Mouse (Mus musculus): ENCODE data around the gene Olfr750. TPM values are rescaled to one million over a fixed set of nuclear protein-coding genes. Genes with fewer than 3 reads are reported as not detected.

Gene Olfr750
- not detected in 2 replicates for polyA plus RNA-seq (2015; fragmentation: Nextera tagmentation; extraction: Ambion mirVana)

DNA sequence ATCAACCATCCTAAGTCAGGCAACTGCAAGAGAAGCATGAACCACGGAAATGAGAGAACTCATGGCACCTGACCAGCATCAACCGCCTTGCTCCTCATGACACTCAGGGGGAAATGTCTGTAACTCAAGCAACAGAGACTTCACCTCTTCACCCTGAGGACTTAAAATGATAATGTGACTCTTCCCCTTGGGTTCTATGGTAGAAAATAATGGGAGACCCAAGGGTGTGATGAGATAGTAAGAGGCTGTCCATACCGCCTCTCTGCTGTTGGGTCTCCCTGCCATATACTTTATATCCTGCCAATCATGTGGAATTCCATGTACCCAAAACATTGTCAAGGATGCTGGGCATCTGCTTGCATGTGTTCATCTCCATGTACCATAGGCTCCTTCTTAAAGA, at the start of gene Olfr750:
TSS of gene Olfr750 (minus strand) at position 101 of the 400 bp plus-strand sequence.
- WGBS (ENCODE audit: insufficient replicate concordance) = 62% methylated on average over 3 of the region's 3 CpGs
- Histone ChIP-seq H3K36me3 (ENCODE audit: control insufficient read depth, insufficient read depth) (no peaks in the 10 kb centered on the region), H3K27ac (ENCODE audit: low read length) (no peak within 1 kb of the TSS), H3K4me2 (ENCODE audit: low read depth, low read length) (no peak within 1 kb of the TSS), H3K4me3 (ENCODE audit: low read depth, low read length) (no peak within 1 kb of the TSS), H3K27me3 (ENCODE audit: control insufficient read depth, insufficient read depth, low read depth, low read length) (no peaks in the 10 kb centered on the region; the same call in 1 of the 2 replicates), H3K9ac (ENCODE audit: low read depth, low read length) (no peak within 1 kb of the TSS), H3K9me3 (replicated peaks; ENCODE audit: control insufficient read depth, low read length) (no peaks in the 10 kb centered on the region), H3K4me1 (ENCODE audit: control insufficient read depth, low read depth, low read length) (no peaks in the 10 kb centered on the region)
- no peak for ATAC-seq (ENCODE audit: low read depth)

DNA sequence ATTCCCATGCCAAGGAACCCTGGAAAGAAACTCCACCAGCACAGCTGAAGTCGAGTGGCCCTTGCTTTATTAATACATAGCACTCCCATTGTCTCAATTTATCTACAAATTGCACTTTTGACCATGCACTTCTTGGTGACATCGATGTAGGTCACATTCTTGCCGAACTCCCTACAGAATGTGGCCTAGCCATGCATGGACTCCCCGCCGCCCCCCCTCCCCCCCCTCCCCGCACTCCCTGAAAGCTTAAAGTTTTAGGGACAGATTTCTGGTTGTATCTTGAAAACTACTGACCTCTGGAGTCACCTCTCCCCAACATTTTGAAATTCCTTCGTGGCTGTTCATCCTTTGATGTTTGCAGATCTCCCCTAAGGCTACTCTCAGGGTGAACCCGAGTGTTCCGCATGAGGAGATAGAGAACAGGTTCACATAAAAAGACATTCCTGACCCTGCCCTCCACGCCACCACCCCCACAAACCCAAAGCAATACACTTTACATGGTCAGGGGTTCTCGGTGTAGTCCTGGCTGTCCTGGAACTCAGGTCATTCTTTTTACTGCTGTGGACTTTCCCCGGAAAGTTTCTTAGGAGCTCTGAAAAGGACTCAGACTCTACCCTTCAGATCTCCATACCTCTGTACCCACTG, 39.8 kb upstream of the Olfr750 start, which contains the start of gene Eddm3b:
TSS of gene Eddm3b (plus strand) at position 511 of the 645 bp plus-strand sequence.
- no peak within 1 kb of the TSS for H3K27ac ChIP-seq (ENCODE audit: low read length)
- H3K9me3 ChIP-seq (replicated peaks; ENCODE audit: control insufficient read depth, low read length) = no peaks in the 10 kb centered on the region
- H3K27me3 ChIP-seq (ENCODE audit: control insufficient read depth, insufficient read depth, low read depth, low read length) = no peaks in the 10 kb centered on the region
- WGBS (ENCODE audit: insufficient replicate concordance) = 64% methylated on average over 12 of the region's 12 CpGs
- H3K4me3 ChIP-seq (ENCODE audit: low read depth, low read length) = no peak within 1 kb of the TSS
- no peaks in the 10 kb centered on the region for H3K36me3 ChIP-seq (ENCODE audit: control insufficient read depth, insufficient read depth)
- H3K9ac ChIP-seq (ENCODE audit: low read depth, low read length) = no peak within 1 kb of the TSS
- H3K4me2 ChIP-seq (ENCODE audit: low read depth, low read length) = no peak within 1 kb of the TSS
- no peak for ATAC-seq (ENCODE audit: low read depth)
- H3K4me1 ChIP-seq (ENCODE audit: control insufficient read depth, low read depth, low read length) = no peaks in the 10 kb centered on the region

DNA sequence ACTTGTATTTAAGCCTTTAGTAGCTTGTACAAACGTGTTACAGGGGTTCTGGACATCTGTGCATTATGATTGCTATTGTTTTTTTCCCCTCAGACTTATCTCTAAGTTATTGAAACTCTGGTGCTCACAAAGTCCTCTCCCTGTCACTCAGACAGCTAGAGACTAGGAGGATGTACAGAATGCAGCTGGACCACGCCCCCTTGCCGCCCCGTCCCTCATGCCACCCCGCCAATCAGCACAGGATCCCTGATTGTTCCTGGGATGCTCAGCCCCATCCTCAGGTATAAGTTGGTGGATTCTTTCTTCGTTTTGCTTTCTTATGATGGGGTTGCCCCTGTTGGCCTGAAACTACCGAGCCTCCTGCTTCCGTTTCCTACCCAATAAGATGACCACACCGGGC, 39.2 kb upstream of the Olfr750 start:
- no peaks in the 10 kb centered on the region for H3K4me1 ChIP-seq (ENCODE audit: control insufficient read depth, low read depth, low read length)

DNA sequence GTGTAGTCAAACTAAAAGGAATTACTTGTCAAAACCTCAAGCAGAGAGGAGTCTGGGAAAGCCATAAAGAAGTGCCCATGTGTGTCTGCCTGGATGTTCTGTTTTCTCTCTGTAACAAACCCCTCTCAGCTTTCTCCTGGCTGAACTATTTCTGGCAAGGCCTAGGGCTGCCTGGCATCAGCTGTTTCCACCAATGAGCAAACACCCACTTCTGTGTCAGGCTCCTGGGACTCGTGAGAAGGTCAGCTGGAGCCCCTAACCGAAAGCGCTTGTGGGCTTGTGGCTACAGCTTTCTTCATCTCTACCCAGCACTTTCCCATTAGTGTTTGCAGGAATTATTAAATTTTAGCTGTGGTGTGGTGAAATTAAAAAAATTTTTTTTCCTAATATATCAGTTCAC, 37.7 kb upstream of the Olfr750 start:
- Histone ChIP-seq H3K4me2 (ENCODE audit: low read depth, low read length) (no peak overlapping the region), H3K9ac (ENCODE audit: low read depth, low read length) (no peak overlapping the region), H3K4me1 (ENCODE audit: control insufficient read depth, low read depth, low read length) (no peaks in the 10 kb centered on the region; the same call in none of the 2 replicates), H3K27ac (ENCODE audit: low read length) (no peak overlapping the region), H3K36me3 (ENCODE audit: control insufficient read depth, insufficient read depth) (no peaks in the 10 kb centered on the region), H3K4me3 (ENCODE audit: low read depth, low read length) (no peak overlapping the region), H3K27me3 (ENCODE audit: control insufficient read depth, insufficient read depth, low read depth, low read length) (no peaks in the 10 kb centered on the region), H3K9me3 (replicated peaks; ENCODE audit: control insufficient read depth, low read length) (no peaks in the 10 kb centered on the region)
- 46% methylated on average over 3 of the region's 3 CpGs for WGBS (ENCODE audit: insufficient replicate concordance)
- no peak for ATAC-seq (ENCODE audit: low read depth)

More for the DNA sequence above, 39.2 kb upstream of the Olfr750 start:
- ATAC-seq (ENCODE audit: low read depth) = no peak
- Histone ChIP-seq H3K4me2 (ENCODE audit: low read depth, low read length) (no peak overlapping the region), H3K4me3 (ENCODE audit: low read depth, low read length) (no peak overlapping the region), H3K9me3 (replicated peaks; ENCODE audit: control insufficient read depth, low read length) (no peaks in the 10 kb centered on the region), H3K36me3 (ENCODE audit: control insufficient read depth, insufficient read depth) (no peaks in the 10 kb centered on the region), H3K27ac (ENCODE audit: low read length) (no peak overlapping the region), H3K9ac (ENCODE audit: low read depth, low read length) (no peak overlapping the region), H3K27me3 (ENCODE audit: control insufficient read depth, insufficient read depth, low read depth, low read length) (no peaks in the 10 kb centered on the region)
- WGBS (ENCODE audit: insufficient replicate concordance) = 55% methylated on average over 9 of the region's 9 CpGs

DNA sequence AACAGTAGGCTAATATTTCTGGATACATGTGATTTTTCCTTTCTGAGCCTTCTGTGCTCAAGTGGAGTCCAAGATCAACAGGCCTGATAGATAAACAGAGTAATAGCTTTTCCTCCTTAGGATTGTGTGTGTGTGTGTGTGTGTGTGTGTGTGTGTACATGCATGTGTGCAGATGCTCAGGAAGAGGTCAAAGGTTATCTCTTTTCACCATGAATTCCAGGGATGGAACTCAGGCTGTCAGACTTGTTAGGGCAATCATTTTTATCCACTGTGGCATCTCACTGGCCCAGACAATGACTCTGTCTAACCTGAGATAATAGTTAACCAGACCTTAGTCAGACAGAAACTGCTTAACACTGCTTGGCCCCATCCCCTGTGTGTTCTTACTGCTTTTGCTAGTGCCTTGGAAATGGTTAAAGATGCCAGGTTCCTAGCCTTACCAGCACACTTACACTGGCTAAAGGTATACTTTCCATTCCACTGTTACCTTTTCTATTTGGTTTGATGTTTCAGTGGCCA, 32.3 kb upstream of the Olfr750 start:
- Histone ChIP-seq H3K27me3 (ENCODE audit: control insufficient read depth, insufficient read depth, low read depth, low read length) (no peaks in the 10 kb centered on the region), H3K36me3 (ENCODE audit: control insufficient read depth, insufficient read depth) (no peaks in the 10 kb centered on the region), H3K4me2 (ENCODE audit: low read depth, low read length) (no peak overlapping the region), H3K4me1 (ENCODE audit: control insufficient read depth, low read depth, low read length) (peaks cover 8% of the 10 kb centered on the region), H3K9ac (ENCODE audit: low read depth, low read length) (no peak overlapping the region), H3K9me3 (replicated peaks; ENCODE audit: control insufficient read depth, low read length) (no peaks in the 10 kb centered on the region), H3K4me3 (ENCODE audit: low read depth, low read length) (no peak overlapping the region), H3K27ac (ENCODE audit: low read length) (no peak overlapping the region)
- no peak for ATAC-seq (ENCODE audit: low read depth)

DNA sequence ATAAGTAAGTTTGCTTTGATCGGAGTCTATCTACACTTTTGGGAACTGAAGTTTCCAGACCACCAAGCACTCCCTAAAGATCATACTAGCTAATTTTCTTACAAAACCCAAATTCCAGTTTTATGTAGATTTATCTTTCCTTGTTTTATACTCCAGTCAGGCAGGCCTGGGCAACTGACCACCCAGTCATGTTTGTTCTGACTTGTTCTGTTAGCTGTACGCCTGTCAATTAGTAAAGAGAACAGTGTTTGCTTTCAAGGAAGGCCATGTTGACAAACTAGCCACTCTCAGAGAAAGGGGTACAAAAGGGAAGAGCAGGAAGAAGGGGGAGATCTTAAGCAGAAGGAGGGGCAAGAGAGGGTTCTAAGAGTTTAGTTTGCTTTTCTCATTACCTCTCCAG, 30.1 kb upstream of the Olfr750 start:
- Histone ChIP-seq H3K4me1 (ENCODE audit: control insufficient read depth, low read depth, low read length) (peaks cover 8% of the 10 kb centered on the region), H3K36me3 (ENCODE audit: control insufficient read depth, insufficient read depth) (no peaks in the 10 kb centered on the region), H3K27me3 (ENCODE audit: control insufficient read depth, insufficient read depth, low read depth, low read length) (no peaks in the 10 kb centered on the region), H3K27ac (ENCODE audit: low read length) (no peak overlapping the region), H3K9me3 (replicated peaks; ENCODE audit: control insufficient read depth, low read length) (no peaks in the 10 kb centered on the region), H3K9ac (ENCODE audit: low read depth, low read length) (no peak overlapping the region), H3K4me3 (ENCODE audit: low read depth, low read length) (no peak overlapping the region), H3K4me2 (ENCODE audit: low read depth, low read length) (no peak overlapping the region)
- ATAC-seq (ENCODE audit: low read depth) = no peak
- 67% methylated on average over 2 of the region's 2 CpGs for WGBS (ENCODE audit: insufficient replicate concordance)

DNA sequence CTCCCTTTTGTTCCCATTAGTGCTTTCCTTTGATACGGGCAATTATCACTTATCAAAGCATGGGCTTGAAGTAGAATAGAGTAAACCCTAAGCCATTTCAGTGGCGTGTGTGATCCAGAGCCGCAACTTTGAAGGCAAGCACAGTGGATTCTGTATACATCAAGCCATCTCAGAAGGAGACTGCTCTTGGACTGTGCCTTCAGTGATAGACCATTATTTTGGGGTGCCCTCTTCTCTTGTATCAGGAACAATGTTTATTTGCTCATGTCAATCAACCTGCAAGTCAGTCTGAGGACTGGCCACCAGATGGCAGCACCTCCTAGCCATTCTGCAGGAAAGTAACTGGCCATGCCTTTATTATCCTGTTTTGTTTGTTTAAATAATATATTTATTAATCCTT, 29.0 kb upstream of the Olfr750 start:
- no peak overlapping the region for H3K4me3 ChIP-seq (ENCODE audit: low read depth, low read length)
- no peak overlapping the region for H3K9ac ChIP-seq (ENCODE audit: low read depth, low read length)
- H3K36me3 ChIP-seq (ENCODE audit: control insufficient read depth, insufficient read depth) = no peaks in the 10 kb centered on the region
- no peak overlapping the region for H3K27ac ChIP-seq (ENCODE audit: low read length)
- H3K9me3 ChIP-seq (replicated peaks; ENCODE audit: control insufficient read depth, low read length) = no peaks in the 10 kb centered on the region
- ATAC-seq (ENCODE audit: low read depth) = no peak
- whole genome bisulfite sequencing (ENCODE audit: insufficient replicate concordance) = 69% methylated on average over 3 of the region's 3 CpGs
- H3K4me2 ChIP-seq (ENCODE audit: low read depth, low read length) = no peak overlapping the region
- H3K27me3 ChIP-seq (ENCODE audit: control insufficient read depth, insufficient read depth, low read depth, low read length) = no peaks in the 10 kb centered on the region
- H3K4me1 ChIP-seq (ENCODE audit: control insufficient read depth, low read depth, low read length) = peaks cover 8% of the 10 kb centered on the region

DNA sequence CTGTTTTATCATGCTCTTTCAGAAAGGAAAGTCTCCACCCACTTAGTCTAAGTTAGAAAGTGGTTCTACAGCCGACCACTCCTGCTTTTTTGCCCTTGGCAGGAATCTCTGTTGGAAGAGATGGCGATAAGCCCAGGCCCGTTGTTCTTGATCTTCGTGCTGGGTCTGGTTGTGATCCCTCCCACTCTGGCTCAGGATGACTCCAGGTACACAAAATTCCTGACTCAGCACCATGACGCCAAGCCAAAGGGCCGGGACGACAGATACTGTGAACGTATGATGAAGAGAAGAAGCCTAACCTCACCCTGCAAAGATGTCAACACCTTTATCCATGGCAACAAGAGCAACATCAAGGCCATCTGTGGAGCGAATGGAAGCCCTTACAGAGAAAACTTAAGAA, 27.0 kb upstream of the Olfr750 start:
- 67% methylated on average over 9 of the region's 9 CpGs for WGBS (ENCODE audit: insufficient replicate concordance)
- H3K4me3 ChIP-seq (ENCODE audit: low read depth, low read length) = no peak overlapping the region
- H3K9ac ChIP-seq (ENCODE audit: low read depth, low read length) = no peak overlapping the region
- H3K36me3 ChIP-seq (ENCODE audit: control insufficient read depth, insufficient read depth) = no peaks in the 10 kb centered on the region
- H3K4me1 ChIP-seq (ENCODE audit: control insufficient read depth, low read depth, low read length) = peaks cover 3% of the 10 kb centered on the region
- no peak for ATAC-seq (ENCODE audit: low read depth)
- H3K27ac ChIP-seq (ENCODE audit: low read length) = no peak overlapping the region
- no peak overlapping the region for H3K4me2 ChIP-seq (ENCODE audit: low read depth, low read length)
- no peaks in the 10 kb centered on the region for H3K9me3 ChIP-seq (replicated peaks; ENCODE audit: control insufficient read depth, low read length)
- no peaks in the 10 kb centered on the region for H3K27me3 ChIP-seq (ENCODE audit: control insufficient read depth, insufficient read depth, low read depth, low read length)

DNA sequence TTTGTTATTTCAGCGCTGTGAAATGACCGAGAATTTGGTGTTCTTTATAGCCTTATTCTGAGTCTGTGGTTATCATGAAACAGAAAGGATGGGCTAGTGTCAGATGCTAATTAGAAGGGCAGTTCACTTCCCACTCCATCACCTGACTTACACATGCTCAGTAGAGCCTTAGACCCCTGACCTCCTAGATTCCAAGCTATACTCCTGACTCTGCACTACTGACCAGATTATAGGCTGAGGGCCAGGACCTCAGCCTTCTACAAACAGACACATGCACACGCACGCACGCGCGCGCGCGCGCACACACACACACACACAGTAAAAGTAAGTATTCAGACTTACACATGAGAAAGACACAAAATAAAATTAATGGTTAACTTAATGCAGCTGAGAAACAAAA, 24.7 kb upstream of the Olfr750 start:
- peaks cover 9% of the 10 kb centered on the region for H3K4me1 ChIP-seq (ENCODE audit: control insufficient read depth, low read depth, low read length)
- H3K9me3 ChIP-seq (replicated peaks; ENCODE audit: control insufficient read depth, low read length) = no peaks in the 10 kb centered on the region
- H3K4me3 ChIP-seq (ENCODE audit: low read depth, low read length) = no peak overlapping the region
- ATAC-seq (ENCODE audit: low read depth) = no peak
- WGBS (ENCODE audit: insufficient replicate concordance) = 86% methylated on average over 11 of the region's 11 CpGs
- no peaks in the 10 kb centered on the region for H3K27me3 ChIP-seq (ENCODE audit: control insufficient read depth, insufficient read depth, low read depth, low read length)
- H3K27ac ChIP-seq (ENCODE audit: low read length) = no peak overlapping the region
- no peak overlapping the region for H3K4me2 ChIP-seq (ENCODE audit: low read depth, low read length)
- no peaks in the 10 kb centered on the region for H3K36me3 ChIP-seq (ENCODE audit: control insufficient read depth, insufficient read depth)
- no peak overlapping the region for H3K9ac ChIP-seq (ENCODE audit: low read depth, low read length)
